ENCODE assay signal across 27 mouse cellular contexts in the genomic region with DNA sequence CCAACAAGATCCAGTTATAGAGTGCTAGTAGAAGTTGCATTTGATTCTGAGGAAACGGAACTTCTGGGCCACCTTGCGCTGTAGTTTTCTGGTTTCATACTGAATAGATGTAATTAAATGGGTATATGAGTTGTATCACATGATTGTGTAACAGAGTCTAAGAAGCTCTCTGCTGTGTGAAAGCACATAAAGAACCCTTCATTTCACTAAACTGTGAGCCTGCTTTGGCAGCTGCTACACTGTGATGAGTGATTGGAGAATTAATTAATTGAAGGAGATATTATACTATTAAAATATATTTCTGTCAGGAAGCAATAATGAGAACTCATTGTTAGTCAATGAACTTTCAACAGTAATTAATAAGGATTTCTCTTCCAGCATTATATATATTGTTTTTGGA.
"Had no signal": no experiment of that assay in that cellular context is flagged by ENCODE, and none has a peak within 500 bp of the region (broad histone marks: within the 10 kb centered on the region; RNA-seq: fewer than 3 reads in every experiment).

No protein-coding gene starts in this region.

- H3K27ac ChIP-seq: embryonic facial prominence, embryonic 10.5 days; embryonic facial prominence, embryonic 12.5 days; embryonic facial prominence, embryonic 13.5 days; embryonic facial prominence, embryonic 15.5 days; forebrain, embryonic 12.5 days; forebrain, embryonic 15.5 days; gastrocnemius, adult 2 months; heart, adult 2 months; heart, embryonic 10.5 days had no signal

- H3K27me3 ChIP-seq: embryonic facial prominence, embryonic 12.5 days; embryonic facial prominence, embryonic 13.5 days; embryonic facial prominence, embryonic 15.5 days; forebrain, embryonic 12.5 days; forebrain, embryonic 15.5 days; heart, embryonic 12.5 days had no signal

- H3K4me2 ChIP-seq: embryonic facial prominence, embryonic 12.5 days; embryonic facial prominence, embryonic 13.5 days; embryonic facial prominence, embryonic 15.5 days; forebrain, embryonic 12.5 days; forebrain, embryonic 15.5 days; heart, embryonic 11.5 days; heart, embryonic 12.5 days had no signal

- DNase-seq: cerebellum, adult 2 months; cerebellum, adult 8-10 months; cerebellum, adult 9-10 months; cerebellum, adult 9-11 months; cerebellum, postnatal 10 days; cerebellum, postnatal 14 days; cerebellum, postnatal 25 days; cerebellum, postnatal 36 days; embryo, embryonic 11 days; gastrocnemius, adult 2 months; gastrocnemius, postnatal 10 days; gastrocnemius, postnatal 14 days; gastrocnemius, postnatal 25 days; gastrocnemius, postnatal 36 days; heart, adult 11 months; heart, adult 18-20 months; heart, adult 2 months had no signal

- H3K36me3 ChIP-seq: embryonic facial prominence, embryonic 10.5 days; embryonic facial prominence, embryonic 12.5 days; embryonic facial prominence, embryonic 13.5 days; embryonic facial prominence, embryonic 15.5 days; forebrain, embryonic 12.5 days; forebrain, embryonic 15.5 days; heart, embryonic 10.5 days; heart, embryonic 12.5 days had no signal

- H3K9me3 ChIP-seq: embryonic facial prominence, embryonic 10.5 days; embryonic facial prominence, embryonic 12.5 days; embryonic facial prominence, embryonic 13.5 days; embryonic facial prominence, embryonic 15.5 days; forebrain, embryonic 15.5 days; heart, embryonic 10.5 days had no signal

- H3K4me1 ChIP-seq: embryonic facial prominence, embryonic 10.5 days; embryonic facial prominence, embryonic 12.5 days; embryonic facial prominence, embryonic 13.5 days; embryonic facial prominence, embryonic 15.5 days; forebrain, embryonic 12.5 days; forebrain, embryonic 15.5 days; heart, embryonic 10.5 days; heart, embryonic 12.5 days had no signal

- H3K9ac ChIP-seq: embryonic facial prominence, embryonic 12.5 days; embryonic facial prominence, embryonic 13.5 days; embryonic facial prominence, embryonic 15.5 days; forebrain, embryonic 12.5 days; forebrain, embryonic 15.5 days; heart, embryonic 12.5 days had no signal

- ATAC-seq: forebrain, embryonic 15.5 days had no signal

- H3K4me3 ChIP-seq: embryonic facial prominence, embryonic 10.5 days; embryonic facial prominence, embryonic 12.5 days; embryonic facial prominence, embryonic 13.5 days; embryonic facial prominence, embryonic 15.5 days; erythroblast, embryonic 14.5 days; forebrain, embryonic 12.5 days; forebrain, embryonic 15.5 days; gastrocnemius, adult 2 months; heart, adult 2 months; heart, embryonic 10.5 days; heart, embryonic 12.5 days had no signal
